Mouse (Mus musculus) heart, postnatal 10 days (tissue): ENCODE data around the gene D2hgdh. TPM values are rescaled to one million over a fixed set of nuclear protein-coding genes. Genes with fewer than 3 reads are reported as not detected.
"Not testable (repeated sequence)": the region's sequence is repeated elsewhere in the genome, so short reads cannot be mapped to it uniquely, and the experiment has no call there.

Experiments used
- DNase-seq, 2 experiments: peaks; one replicate each; pipeline ENCODE4 v3.0.0; 2021
- intact Hi-C: fragments of 180-260 bp; cut with DNase I; formaldehyde crosslinking; loops from one replicate; pipeline ENCODE4 v1.15.1; 2025
- total RNA-seq, 2 experiments: library from RNA; stranded (reverse); gene quantifications; 2 replicates each; pipeline ENCODE4 v1.2.3; 2021

The D2hgdh gene
- total RNA-seq, 2 experiments from 2014 or later = 27.6 to 31.3 TPM

DNA sequence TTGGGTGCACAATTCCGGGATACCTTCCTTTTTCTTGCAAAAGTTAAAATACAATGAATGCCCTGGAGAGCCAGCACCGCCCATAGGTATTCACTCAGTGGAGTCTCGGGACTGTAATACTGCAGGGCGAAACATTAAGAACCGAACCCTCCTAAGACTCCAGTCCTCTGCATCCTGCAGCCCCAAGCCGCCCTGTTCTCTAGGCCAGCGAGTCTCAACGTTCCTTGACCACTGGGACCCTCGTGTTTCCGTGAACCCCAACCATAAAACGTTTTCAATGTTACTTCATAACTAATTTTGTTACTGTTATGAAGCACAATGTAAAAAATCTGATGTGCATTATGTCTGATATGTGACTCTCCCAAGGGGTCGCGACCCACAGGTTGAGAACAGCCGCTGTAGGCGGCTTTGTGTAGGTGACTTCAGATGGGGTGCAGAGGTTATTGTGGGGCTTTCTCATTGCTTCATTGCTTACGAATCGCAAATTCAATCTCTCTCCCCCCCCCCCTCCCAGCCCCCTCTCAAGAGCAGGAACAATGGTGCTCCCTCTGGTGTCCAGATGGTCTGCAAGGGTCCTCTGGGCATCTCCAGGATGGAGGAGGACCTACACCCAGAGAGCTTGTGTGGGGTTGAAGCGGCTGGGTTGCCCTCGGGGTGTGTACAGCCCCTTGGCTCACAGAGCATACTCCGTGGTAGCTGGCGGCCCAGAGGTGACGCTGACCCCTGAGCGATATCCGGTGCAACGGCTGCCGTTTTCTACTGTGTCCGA lies 1.2 kb downstream of the D2hgdh start:
- DNase-seq = no peak
- intact Hi-C loops = no loop called here

DNA sequence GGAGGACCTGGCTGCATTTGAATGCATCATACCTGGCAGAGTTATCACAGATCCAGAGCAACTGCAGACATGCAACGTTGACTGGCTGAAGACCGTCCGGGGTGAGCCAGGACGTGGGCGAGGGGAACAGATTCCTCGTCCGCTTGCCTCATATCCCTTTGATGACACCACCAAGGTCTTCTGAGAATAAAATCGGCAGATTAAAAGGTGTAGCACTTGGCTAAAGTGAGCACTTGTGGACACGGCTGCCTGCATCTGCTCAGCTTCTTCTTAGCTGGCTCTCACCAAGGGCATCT lies 1.8 kb downstream of the D2hgdh start:
- intact Hi-C loops = no loop called here
- DNase-seq = no peak

- peak in 1 of 2 experiments; percentile 27 for DNase-seq
- intact Hi-C loops = loop anchor here (10.0 kb wide), 1 partner anchor 82 kb away; the partner anchor contains the start of gene Gal3st2b
These were observed 8.1 kb downstream of the D2hgdh start for GRCm38 (mm10) chr1:93832754-93833360.

- no peak for DNase-seq
- intact Hi-C loops = loop anchor here (5.0 to 10.0 kb wide), 2 partner anchors 80 to 243 kb away; partner anchors contain the start of gene Gal3st2b
These were observed 10.0 kb downstream of the D2hgdh start for GRCm38 (mm10) chr1:93834671-93835150.

GRCm38 (mm10) chr1:93835211-93835610 lies 10.5 kb downstream of the D2hgdh start:
- intact Hi-C loops = loop anchor here (5.0 to 10.0 kb wide), 2 partner anchors 80 to 242 kb away; partner anchors contain the start of gene Gal3st2b
- no peak for DNase-seq

- intact Hi-C loops = loop anchor here (5.0 to 10.0 kb wide), 2 partner anchors 79 to 241 kb away; partner anchors contain the start of gene Gal3st2b
- DNase-seq = no peak
These were observed 11.3 kb downstream of the D2hgdh start for GRCm38 (mm10) chr1:93835876-93836531.

DNA sequence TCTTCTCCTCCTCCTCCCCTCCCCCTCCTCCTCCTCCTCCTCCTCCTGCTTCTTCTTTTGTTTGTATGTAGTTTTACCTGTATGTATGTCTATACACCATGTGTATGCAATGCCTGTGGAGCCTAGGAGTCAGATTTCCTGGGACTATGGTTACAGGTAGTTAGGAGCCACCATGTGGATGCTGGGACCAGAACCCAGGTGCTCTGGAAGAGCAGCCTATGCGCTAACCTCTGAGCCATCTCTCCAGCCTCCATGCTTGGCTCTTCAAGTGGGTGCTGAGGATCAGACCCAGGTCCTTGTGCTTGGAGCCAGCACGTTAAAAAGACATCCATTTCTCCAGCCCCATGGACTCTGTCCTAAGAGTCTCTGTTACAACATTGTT lies 11.8 kb downstream of the D2hgdh start:
- DNase-seq = no peak
- intact Hi-C loops = loop anchor here (5.0 to 10.0 kb wide), 2 partner anchors 78 to 241 kb away; partner anchors contain the start of gene Gal3st2b

DNA sequence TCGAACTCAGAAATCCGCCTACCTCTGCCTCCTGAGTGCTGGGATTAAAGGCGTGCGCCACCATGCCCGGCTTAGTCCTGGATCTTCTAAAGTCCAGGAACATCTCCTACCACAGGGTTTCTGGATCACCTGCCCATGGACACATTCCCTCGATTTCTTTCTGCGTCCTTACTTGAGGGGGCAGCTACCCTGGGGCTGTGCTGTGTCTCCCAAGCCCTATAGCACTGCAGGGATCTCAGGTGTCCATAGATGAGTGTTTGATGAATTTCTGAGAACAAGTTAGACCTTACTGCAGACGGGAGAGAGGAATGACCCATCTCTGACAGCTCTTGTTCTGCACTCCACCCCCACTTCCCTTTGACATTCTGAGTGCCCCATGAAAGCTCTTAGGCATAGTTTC lies 12.6 kb downstream of the D2hgdh start:
- intact Hi-C loops = loop anchor here (5.0 to 10.0 kb wide), 2 partner anchors 77 to 240 kb away; partner anchors contain the start of gene Gal3st2b
- no peak for DNase-seq

GRCm38 (mm10) chr1:93838569-93838968 lies 13.9 kb downstream of the D2hgdh start:
- intact Hi-C loops = loop anchor here (5.0 to 10.0 kb wide), 2 partner anchors 76 to 239 kb away; partner anchors contain the start of gene Gal3st2b
- DNase-seq = not testable (repeated sequence)

DNA sequence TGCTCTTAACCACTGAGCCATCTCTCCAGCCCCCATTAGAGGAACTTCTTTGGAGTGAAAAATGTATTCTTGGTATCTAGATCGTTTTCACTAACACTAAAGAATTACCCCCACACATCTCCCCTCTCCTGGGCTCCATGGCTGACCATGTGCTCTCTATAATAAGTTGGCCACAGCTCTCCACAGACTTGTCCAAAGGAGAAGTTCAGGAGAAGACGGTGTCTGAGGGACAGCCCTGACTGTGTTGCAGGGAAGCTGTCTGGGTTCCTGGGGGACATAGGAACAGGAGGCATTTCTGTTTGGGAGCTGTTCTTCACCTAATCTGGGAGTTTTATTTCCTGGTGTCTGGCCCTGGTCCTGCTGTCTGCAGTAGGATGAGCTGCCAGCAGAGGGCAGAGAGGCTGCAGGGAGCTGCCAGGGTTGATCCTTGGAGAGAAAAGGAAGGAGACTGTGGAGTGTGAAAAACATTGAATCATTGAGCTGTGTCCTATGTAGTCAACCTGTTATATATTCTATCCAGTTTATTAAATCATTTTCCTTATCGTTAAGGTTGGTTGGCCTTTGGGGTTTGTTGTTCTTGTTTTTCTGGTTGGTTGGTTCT lies 21.2 kb downstream of the D2hgdh start:
- DNase-seq, intact Hi-C loops: not testable (repeated sequence)

GRCm38 (mm10) chr1:93855790-93856189 lies 31.1 kb downstream of the D2hgdh start:
- DNase-seq = not testable (repeated sequence)

GRCm38 (mm10) chr1:93857370-93857769 lies 32.7 kb downstream of the D2hgdh start:
- intact Hi-C loops = no loop called here
- peak; percentile 21 to 25 for DNase-seq

More at GRCm38 (mm10) chr1:93855790-93856189, 31.1 kb downstream of the D2hgdh start:
- intact Hi-C loops = not testable (repeated sequence)

DNA sequence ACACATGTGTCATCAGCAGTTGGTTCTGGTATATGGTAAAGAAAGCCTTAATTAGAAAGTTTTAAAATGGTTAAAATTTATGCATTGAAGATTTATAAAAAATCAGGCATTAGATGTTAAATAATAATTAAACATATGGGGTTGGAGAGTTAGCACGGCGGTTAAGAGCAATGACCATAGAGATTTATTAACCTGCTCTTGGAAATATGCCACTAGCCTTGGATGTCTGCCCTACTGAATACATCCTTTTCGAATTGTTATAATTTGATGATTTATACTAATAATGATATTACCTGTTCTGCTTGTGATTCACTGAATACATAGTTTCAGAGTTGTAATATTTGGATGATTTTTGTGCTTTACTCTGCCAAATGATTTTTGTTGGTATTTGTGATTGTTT lies 33.3 kb downstream of the D2hgdh start:
- no peak for DNase-seq

GRCm38 (mm10) chr1:93859619-93860018 lies 34.9 kb downstream of the D2hgdh start:
- intact Hi-C loops = no loop called here
- DNase-seq = no peak

More for the DNA sequence above, 33.3 kb downstream of the D2hgdh start:
- intact Hi-C loops = no loop called here

GRCm38 (mm10) chr1:93861048-93861447 lies 36.3 kb downstream of the D2hgdh start, which contains the start of gene Gal3st2:
Gene Gal3st2 (plus strand): TSS chr1:93861306.
- DNase-seq, intact Hi-C loops: not testable (repeated sequence)

DNA sequence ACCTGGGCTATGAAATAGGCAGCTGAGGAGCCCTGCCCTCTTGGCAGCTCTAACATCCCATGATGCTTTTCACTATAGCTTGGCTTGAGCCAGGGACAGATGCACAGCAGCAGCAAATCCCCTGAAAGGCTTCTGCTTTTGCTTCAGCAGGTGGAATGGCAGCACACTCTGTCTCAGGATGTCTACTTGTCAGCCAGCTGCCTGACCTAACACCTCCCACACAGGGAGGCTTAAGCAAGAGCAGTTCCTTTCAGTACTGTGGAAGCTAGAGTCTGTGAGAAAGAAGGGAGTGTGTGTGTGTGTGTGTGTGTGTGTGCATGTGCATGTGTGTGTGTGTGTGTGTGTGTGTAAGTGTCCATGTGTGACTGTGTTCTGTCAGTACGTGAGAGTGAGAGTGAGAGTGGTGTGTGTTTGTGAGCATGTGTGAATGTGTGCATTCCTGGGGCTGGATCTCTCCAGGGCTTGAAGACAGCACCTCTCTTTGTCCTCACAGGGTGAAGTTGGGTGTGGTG lies 46.9 kb downstream of the D2hgdh start:
- intact Hi-C loops, DNase-seq: not testable (repeated sequence)

- DNase-seq, intact Hi-C loops: not testable (repeated sequence)
These were observed 49.7 kb downstream of the D2hgdh start for GRCm38 (mm10) chr1:93874405-93874804.

- DNase-seq, intact Hi-C loops: not testable (repeated sequence)
These were observed 57.1 kb downstream of the D2hgdh start for GRCm38 (mm10) chr1:93881778-93882177.

GRCm38 (mm10) chr1:93890936-93891335 lies 66.2 kb downstream of the D2hgdh start:
- not testable (repeated sequence) for DNase-seq

GRCm38 (mm10) chr1:93897395-93897794 lies 72.7 kb downstream of the D2hgdh start:
- intact Hi-C loops, DNase-seq: not testable (repeated sequence)

More at GRCm38 (mm10) chr1:93890936-93891335, 66.2 kb downstream of the D2hgdh start:
- intact Hi-C loops = not testable (repeated sequence)
